Mouse (Mus musculus) effector memory CD4-positive, alpha-beta T cell, adult 5 months (primary cell): Measurements from ENCODE around the gene Elavl1. TPM values are rescaled to one million over a fixed set of nuclear protein-coding genes. Genes with fewer than 3 reads are reported as not detected.

ENCODE experiments used
- polyA plus RNA-seq: library from polyadenylated mRNA; unstranded; fragments of 100-300 nt; shearing (Covaris generic); gene quantifications from one replicate; pipeline ENCODE4 v1.2.1, GENCODE M21; 2017

The Elavl1 gene
- polyA plus RNA-seq = 244 TPM

GRCm38 (mm10) chr8:4324983-4325750 is at the start of gene Elavl1, which contains the start of gene Ccl25:
Elavl1 (minus strand) TSS chr8:4325413.
Ccl25 (plus strand) TSS chr8:4325210.

GRCm38 (mm10) chr8:4275275-4276110 is 49.7 kb downstream of the Elavl1 start, which contains the start of gene Timm44:
Timm44 (minus strand) TSS chr8:4275913.

DNA sequence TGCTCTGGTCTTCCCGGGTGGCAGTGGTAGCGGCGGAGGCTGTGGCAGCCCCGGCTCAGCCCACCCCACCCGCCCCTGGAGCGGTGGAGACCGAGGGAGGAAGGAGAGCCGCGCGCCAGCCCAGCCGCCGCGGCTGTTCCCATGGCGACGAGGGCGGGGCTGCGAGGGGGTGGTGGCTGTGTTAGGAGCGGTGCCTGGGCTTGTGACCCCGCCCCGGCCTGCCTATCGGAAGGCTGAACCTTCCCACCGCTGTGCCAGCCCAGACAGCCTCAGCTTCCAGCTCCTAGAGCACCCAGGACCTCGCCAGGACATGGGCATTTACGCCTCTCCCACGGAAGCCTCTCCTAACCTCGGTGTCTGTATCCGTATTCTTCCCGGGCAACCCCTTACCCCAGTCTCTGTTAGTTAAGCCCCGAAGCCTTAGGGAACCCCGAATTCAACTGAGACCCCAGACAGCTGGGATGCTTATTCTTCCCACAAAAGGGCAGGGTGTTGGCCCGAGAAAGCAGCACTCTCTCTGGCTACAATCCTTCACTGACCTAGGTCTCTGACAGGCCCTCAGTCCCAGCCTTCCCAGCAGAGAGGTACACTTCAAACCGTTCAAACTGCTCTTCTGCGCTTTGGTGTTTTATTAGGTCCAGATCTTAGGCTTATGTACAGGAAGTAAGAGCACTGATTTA is 65.9 kb downstream of the Elavl1 start, which contains the start of gene Ctxn1:
TSS of gene Ctxn1 (minus strand) at position 150 of the 680 bp plus-strand sequence.

GRCm38 (mm10) chr8:4252934-4253841 is 72.0 kb downstream of the Elavl1 start, which contains the start of gene Snapc2:
Snapc2 (plus strand) TSS chr8:4253080.

GRCm38 (mm10) chr8:4247951-4248540 is 77.2 kb downstream of the Elavl1 start, which contains the start of gene Tgfbr3l:
Tgfbr3l (plus strand) TSS chr8:4248214.

DNA sequence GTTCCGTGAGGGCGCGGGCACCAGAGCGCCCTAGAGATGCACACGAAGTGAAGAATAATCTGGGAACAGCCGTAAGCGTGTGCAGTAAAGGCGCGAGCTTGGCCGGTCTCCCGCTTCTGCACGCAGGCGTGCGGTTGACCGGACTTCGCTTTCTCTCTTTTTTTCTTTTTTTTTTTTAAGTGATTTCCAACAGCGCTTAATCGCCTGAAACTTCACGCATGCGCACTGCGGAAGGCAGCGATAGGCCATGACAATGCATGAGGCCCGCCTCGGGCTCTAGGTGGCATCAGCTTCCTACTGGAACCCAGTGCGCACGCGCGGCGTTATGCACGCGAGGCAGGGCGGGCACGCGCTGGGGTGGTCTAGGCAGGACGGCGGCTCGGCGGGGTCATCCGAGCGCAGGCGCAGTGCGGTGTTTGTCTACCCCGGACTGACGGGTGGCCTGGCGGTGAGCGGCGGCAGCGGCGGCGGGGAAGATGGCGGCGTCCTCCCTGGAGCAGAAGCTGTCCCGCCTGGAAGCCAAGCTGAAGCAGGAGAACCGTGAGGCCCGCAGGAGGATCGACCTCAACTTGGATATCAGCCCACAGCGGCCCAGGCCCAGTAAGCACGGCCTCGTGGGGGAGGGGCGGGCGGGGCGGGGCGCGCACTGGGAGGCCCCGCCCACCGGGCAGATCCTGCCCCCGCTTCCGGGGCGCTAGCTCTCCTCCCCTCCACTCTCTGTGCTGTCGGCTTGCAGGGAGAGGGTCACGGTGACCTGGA is 86.6 kb downstream of the Elavl1 start, which contains the start of the genes Map2k7 and Gm49320:
TSS of gene Map2k7 (plus strand) at position 307 of the 759 bp plus-strand sequence.
TSS of gene Gm49320 (plus strand) at position 432 of the 759 bp plus-strand sequence.

Other genes starting within 250 kb of the Elavl1 start
- gene Cd209f, start 219.6 kb downstream of the Elavl1 start, polyA plus RNA-seq = not detected
- 0.14 TPM for gene Cd209g, start 191.3 kb downstream of the Elavl1 start, polyA plus RNA-seq
- gene Evi5l, start 158.8 kb downstream of the Elavl1 start, polyA plus RNA-seq = 16.1 TPM
- 0.12 TPM for gene Prr36, start 108.0 kb downstream of the Elavl1 start, polyA plus RNA-seq
- gene Lrrc8e, start 98.6 kb downstream of the Elavl1 start, polyA plus RNA-seq = 0.11 TPM
- gene Map2k7, start 86.7 kb downstream of the Elavl1 start, polyA plus RNA-seq = 84.7 TPM
- gene Gm49320, start 86.5 kb downstream of the Elavl1 start, polyA plus RNA-seq = not detected
- 3.8 TPM for gene Tgfbr3l, start 77.2 kb downstream of the Elavl1 start, polyA plus RNA-seq
- gene Snapc2, start 72.3 kb downstream of the Elavl1 start, polyA plus RNA-seq = 19.7 TPM
- gene Ctxn1, start 66.1 kb downstream of the Elavl1 start, polyA plus RNA-seq = 0.52 TPM
- 49.7 TPM for gene Timm44, start 49.5 kb downstream of the Elavl1 start, polyA plus RNA-seq
- 7.8 TPM for gene Ccl25, start 203 bp downstream of the Elavl1 start, polyA plus RNA-seq
- 49.8 TPM for gene Cers4, start 167.6 kb upstream of the Elavl1 start, polyA plus RNA-seq